8 mouse cellular contexts compared by ENCODE assay signal in genomic region chr2:5950766-5951595, GRCm38 (mm10). TPM values are rescaled to one million over a fixed set of nuclear protein-coding genes. Genes with fewer than 3 reads are reported as not detected.
DNase-seq lines count a peak whose midpoint lies in the region; ATAC-seq and TF ChIP-seq lines count a peak whose summit lies in the region.

Gene Upf2 (plus strand): TSS chr2:5951469.

- H3K36me3 ChIP-seq in megakaryocyte, embryonic 14.5 days (replicated peaks; ENCODE audit: low read length) = peaks cover 7% of the 10 kb centered on the region

- ATAC-seq in activated CD4-positive, CD25-positive, alpha-beta regulatory T cell, adult 4 months = peak; percentile 81

- H3K4me1 ChIP-seq in cortical plate, adult 2 months (ENCODE audit: control insufficient read depth, insufficient read depth, low read length) = 0 out of 2 replicates have a peak, but pooled peaks cover 3% of the 10 kb centered on the region
- H3K4me1 ChIP-seq in megakaryocyte, embryonic 14.5 days = peaks cover 32% of the 10 kb centered on the region

- peak within 1 kb of the TSS; percentile 96 for H3K4me3 ChIP-seq in cortical plate, adult 2 months (ENCODE audit: insufficient read depth, low read length)
- H3K4me3 ChIP-seq in megakaryocyte, embryonic 14.5 days (replicated peaks) = peak within 1 kb of the TSS; percentile 96

- peak within 1 kb of the TSS; percentile 95 for H3K27ac ChIP-seq in cortical plate, adult 2 months (ENCODE audit: insufficient read depth, low read length)

- H3K27me3 ChIP-seq in megakaryocyte, embryonic 14.5 days (replicated peaks) = no peaks in the 10 kb centered on the region

- TF ChIP-seq CTCF in cortical plate, adult 2 months (IDR thresholded peaks at IDR 0.05; ENCODE audit: extremely low read depth, insufficient read depth, low read length) = no peak

- peak; percentile 90 to 93 for DNase-seq in gastrocnemius, adult 8-10 months (ENCODE audit: low spot score in 2 of 2)
- peak; percentile 95 for DNase-seq in hindlimb bud, embryonic 11.5 days (ENCODE audit: extremely low spot score, low read depth, low spot score)
- peak; percentile 88 to 95 for DNase-seq in left cerebral cortex, adult 8-10 months (ENCODE audit: low spot score in 2 of 2)
- DNase-seq in right cerebral cortex, postnatal 10 days (ENCODE audit: low spot score in 2 of 2) = peak; percentile 97
- DNase-seq in urinary bladder, postnatal 25 days (ENCODE audit: low spot score) = peak; percentile 93

- H3K9me3 ChIP-seq in megakaryocyte, embryonic 14.5 days = no peaks in the 10 kb centered on the region

- peak; percentile 60; the same call in 1 of the 2 replicates for TF ChIP-seq POLR2A in cortical plate, adult 2 months (IDR thresholded peaks at IDR 0.05; ENCODE audit: extremely low read depth, insufficient read depth, low read length)

RNA-seq across cellular contexts. Expression of gene Upf2, which starts in this region (rescaled TPM):
- polyA plus RNA-seq in activated CD4-positive, CD25-positive, alpha-beta regulatory T cell, adult 4 months (2017; shearing (Covaris generic)) = 10 to 100 TPM; 16.9 to 18.7 TPM
- polyA plus RNA-seq in cortical plate, adult 2 months (2012; rRNA removed) = 19.0 and 20.8 TPM in 2 replicates
- 10 to 100 TPM; 26.7 to 39.3 (median 31.9) TPM for total RNA-seq in gastrocnemius, adult 8-10 months (2022)
- total RNA-seq in left cerebral cortex, adult 8-10 months (2022) = 10 to 100 TPM; 38.0 to 46.0 (median 38.7) TPM
- polyA plus RNA-seq in megakaryocyte, embryonic 14.5 days (2012; ENCODE audit: insufficient read depth, low replicate concordance) = 1.6 and 2.7 TPM in 2 replicates

Comparison
In these comparisons a context has a peak if more than half of its experiments do, and no peak if none do; other contexts are left out.
1. Peak in every context shown above with its lines: DNase-seq, ATAC-seq, H3K4me3 ChIP-seq and H3K27ac ChIP-seq.